Mouse (Mus musculus) ES-E14 (cell line): Measurements from ENCODE around the gene Nr4a1.

Experiments
- CHD2 ChIP-seq: IDR thresholded peaks from 2 replicates; pipeline ENCODE4 v1.6.1; 2014; ENCODE audit warnings: mild to moderate bottlenecking, low read depth, low read length, inconsistent platforms
- ZC3H11A ChIP-seq: IDR thresholded peaks from 2 replicates; pipeline ENCODE4 v1.6.1; 2012; ENCODE audit warnings: low read depth, mild to moderate bottlenecking, inconsistent platforms, low read length, borderline replicate concordance
- ZNF384 ChIP-seq: IDR thresholded peaks from 2 replicates; pipeline ENCODE4 v1.6.1; 2012; ENCODE audit warnings: low read depth, low read length, inconsistent platforms

GRCm38 (mm10) chr15:101283183-101283910 lies 29.3 kb downstream of the Nr4a1 start:
- TF ChIP-seq ZC3H11A (no peak), CHD2 (no peak), ZNF384 (no peak)
